Mouse (Mus musculus) forebrain, embryonic 14.5 days (tissue): ENCODE data around the gene Snrpb. TPM values are rescaled to one million over a fixed set of nuclear protein-coding genes. Genes with fewer than 3 reads are reported as not detected.

Experiments
- ATAC-seq: fragments of 200-750 bp; cut with Nextera tagmentation; 2 replicates; pipeline ENCODE4 v1.8.0; 2017; ENCODE audit warnings: mild to moderate bottlenecking, moderate library complexity
- DNase-seq: peaks from one replicate; pipeline ENCODE4 v3.0.0-alpha.2; 2015; ENCODE audit warnings: low spot score
- H3K27ac ChIP-seq: fragments of 300-500 bp; sonication (generic); 2 replicates; pipeline ENCODE4 v1.5.1; 2014; ENCODE audit warnings: low read depth, mild to moderate bottlenecking, control low read depth, low read length, moderate library complexity
- H3K27me3 ChIP-seq: fragments of 300-500 bp; sonication (generic); replicated peaks from 2 replicates; pipeline ENCODE4 v1.6.1; 2014; ENCODE audit warnings: low read length, control low read depth, mixed read lengths; ENCODE audit not compliant: control insufficient read depth, insufficient read depth
- H3K36me3 ChIP-seq: fragments of 300-500 bp; sonication (generic); 2 replicates; pipeline ENCODE4 v1.6.1; 2014; ENCODE audit warnings: low read length, control low read depth; ENCODE audit not compliant: control insufficient read depth, insufficient read depth
- H3K4me1 ChIP-seq: fragments of 300-500 bp; sonication (generic); 2 replicates; pipeline ENCODE4 v1.6.1; 2014; ENCODE audit warnings: antibody characterized with exemption, low read length, control low read depth; ENCODE audit not compliant: control insufficient read depth, insufficient read depth
- H3K4me2 ChIP-seq: fragments of 300-500 bp; sonication (generic); 2 replicates; pipeline ENCODE4 v1.6.1; 2014; ENCODE audit warnings: mild to moderate bottlenecking, control low read depth, low read length
- H3K4me3 ChIP-seq: fragments of 300-500 bp; sonication (generic); 2 replicates; pipeline ENCODE4 v1.5.1; 2014; ENCODE audit warnings: low read depth, low read length, control low read depth
- H3K9ac ChIP-seq: fragments of 300-500 bp; sonication (generic); 2 replicates; pipeline ENCODE4 v1.6.1; 2014; ENCODE audit warnings: mild to moderate bottlenecking, low read length, control low read depth, moderate library complexity
- H3K9me3 ChIP-seq: fragments of 300-500 bp; sonication (generic); replicated peaks from 2 replicates; pipeline ENCODE4 v1.6.1; 2016; ENCODE audit warnings: low read length, control low read depth, mixed read lengths; ENCODE audit not compliant: control insufficient read depth
- WGBS: fragments of 180-500 bp; shearing (Covaris S2); extraction: QIAGEN DNeasy Blood & Tissue Kit; methylation state at CpG from one replicate; pipeline ENCODE4 v1.1.7; 2014; 5-methylcytosine and 5-hydroxymethylcytosine counted together
- polyA plus RNA-seq: library from polyadenylated mRNA; unstranded; fragments of >200 nt; fragmentation: Nextera tagmentation; extraction: Ambion mirVana; gene quantifications from 2 replicates; pipeline ENCODE4 v1.2.1, GENCODE M21; 2014

Snrpb gene
- polyA plus RNA-seq, 1 experiment from 2014 or later: 571 TPM

DNA sequence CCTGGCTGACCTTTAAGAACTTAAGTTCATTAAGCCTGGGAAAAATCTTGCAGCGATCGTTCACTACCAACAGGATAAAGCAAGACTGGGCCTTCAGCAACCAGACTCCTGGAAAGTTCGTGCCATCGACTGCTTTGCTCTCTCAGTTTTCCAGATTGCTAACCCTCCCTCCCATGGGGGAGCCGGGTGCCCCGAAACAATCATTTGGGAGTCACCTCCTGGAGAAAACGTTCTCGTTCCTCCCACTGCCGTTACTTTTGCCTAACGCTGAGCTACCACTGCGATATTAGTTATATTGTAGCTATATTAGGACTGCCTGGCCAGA lies 860 bp downstream of the Snrpb start:
- H3K4me1 ChIP-seq: peaks cover 18% of the 10 kb centered on the region
- peak overlapping the region; percentile 100 for H3K9ac ChIP-seq
- H3K4me2 ChIP-seq: peak overlapping the region; percentile 88
- H3K36me3 ChIP-seq: peaks cover 41% of the 10 kb centered on the region
- ATAC-seq (no peak), DNase-seq (peak; percentile 17)
- peak overlapping the region; percentile 99 for H3K4me3 ChIP-seq
- H3K9me3 ChIP-seq: no peaks in the 10 kb centered on the region
- H3K27ac ChIP-seq: peak overlapping the region; percentile 96
- H3K27me3 ChIP-seq: no peaks in the 10 kb centered on the region
- WGBS: 1% methylated on average over 11 of the region's 11 CpGs

DNA sequence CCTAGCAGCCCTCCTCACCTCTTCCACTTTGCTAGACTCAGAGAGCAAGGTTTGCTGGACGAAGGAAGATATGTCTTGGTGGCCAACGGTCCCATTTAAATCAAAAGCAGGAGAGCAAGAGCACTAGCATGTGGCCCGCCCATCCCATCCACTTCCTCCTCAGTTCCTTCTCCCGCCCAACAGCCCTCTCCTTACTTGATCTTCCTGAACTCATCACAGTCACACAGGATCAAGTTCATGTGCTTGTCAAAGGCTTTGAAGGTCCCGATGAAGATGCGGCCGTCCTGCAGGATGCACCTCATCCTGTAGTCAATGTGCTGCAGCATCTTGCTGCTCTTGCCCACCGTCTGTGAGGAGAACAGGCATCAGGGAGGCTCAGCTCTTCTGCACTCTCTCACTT lies 2.4 kb downstream of the Snrpb start:
- Histone ChIP-seq H3K36me3 (peaks cover 56% of the 10 kb centered on the region), H3K9me3 (no peaks in the 10 kb centered on the region), H3K27ac (no peak overlapping the region), H3K27me3 (no peaks in the 10 kb centered on the region), H3K4me2 (peak overlapping the region; percentile 88), H3K4me1 (peaks cover 18% of the 10 kb centered on the region), H3K9ac (peak overlapping the region; percentile 100), H3K4me3 (0 out of 2 replicates have a peak overlapping the region, but pooled peaks have one; percentile 99)
- no peak for ATAC-seq
- no peak for DNase-seq
- 81% methylated on average over 8 of the region's 8 CpGs for WGBS

DNA sequence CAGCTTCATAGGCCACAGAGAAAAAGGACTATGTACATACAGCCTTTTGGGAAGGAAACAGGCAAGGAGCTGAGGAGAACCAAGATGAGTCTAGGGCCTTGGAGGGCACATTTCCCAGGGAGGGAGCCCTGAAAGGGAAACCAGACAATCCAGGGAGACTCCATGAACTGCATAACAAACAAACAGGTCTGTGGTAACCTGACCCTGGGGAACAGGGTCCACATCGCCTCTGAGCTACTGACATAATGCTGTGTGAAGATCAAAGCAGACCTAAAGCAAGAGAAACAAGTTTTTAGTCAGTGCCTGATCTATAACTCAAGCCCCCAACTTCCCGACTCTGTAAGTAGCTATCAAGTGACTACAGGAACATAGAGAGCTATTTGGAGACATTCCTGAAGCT lies 7.5 kb downstream of the Snrpb start:
- Histone ChIP-seq H3K4me2 (no peak overlapping the region), H3K4me3 (no peak overlapping the region), H3K27ac (no peak overlapping the region), H3K4me1 (no peaks in the 10 kb centered on the region), H3K27me3 (no peaks in the 10 kb centered on the region), H3K9ac (no peak overlapping the region), H3K36me3 (peaks cover 86% of the 10 kb centered on the region), H3K9me3 (no peaks in the 10 kb centered on the region)
- ATAC-seq: no peak
- DNase-seq: no peak
- WGBS: 86% methylated on average over 2 of the region's 2 CpGs

DNA sequence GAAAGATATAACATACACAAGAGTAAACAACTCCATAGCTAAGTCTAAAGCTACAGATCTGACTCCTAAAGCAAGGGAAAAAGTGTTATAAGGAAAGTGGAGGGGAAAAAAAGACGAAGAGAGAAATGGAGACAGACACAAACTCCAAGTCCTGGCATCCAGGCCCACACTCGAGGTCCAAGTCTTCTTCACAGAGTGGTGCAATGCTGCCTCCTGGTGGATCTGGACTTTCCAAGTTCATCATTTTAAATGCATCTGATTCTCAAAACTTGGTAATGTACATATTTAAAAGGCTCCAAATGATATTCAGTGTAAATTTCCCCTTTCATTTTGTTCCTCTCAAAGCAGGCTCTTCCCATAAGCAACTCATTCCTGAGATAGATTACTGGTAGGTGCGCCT lies 11.3 kb downstream of the Snrpb start:
- H3K4me1 ChIP-seq: no peaks in the 10 kb centered on the region
- H3K36me3 ChIP-seq: peaks cover 50% of the 10 kb centered on the region
- WGBS: 56% methylated on average over 3 of the region's 3 CpGs
- ATAC-seq (no peak), DNase-seq (peak; percentile 80)
- H3K4me3 ChIP-seq: no peak overlapping the region
- H3K27me3 ChIP-seq: no peaks in the 10 kb centered on the region
- H3K9ac ChIP-seq: no peak overlapping the region
- no peak overlapping the region for H3K4me2 ChIP-seq
- H3K27ac ChIP-seq: no peak overlapping the region
- no peaks in the 10 kb centered on the region for H3K9me3 ChIP-seq

DNA sequence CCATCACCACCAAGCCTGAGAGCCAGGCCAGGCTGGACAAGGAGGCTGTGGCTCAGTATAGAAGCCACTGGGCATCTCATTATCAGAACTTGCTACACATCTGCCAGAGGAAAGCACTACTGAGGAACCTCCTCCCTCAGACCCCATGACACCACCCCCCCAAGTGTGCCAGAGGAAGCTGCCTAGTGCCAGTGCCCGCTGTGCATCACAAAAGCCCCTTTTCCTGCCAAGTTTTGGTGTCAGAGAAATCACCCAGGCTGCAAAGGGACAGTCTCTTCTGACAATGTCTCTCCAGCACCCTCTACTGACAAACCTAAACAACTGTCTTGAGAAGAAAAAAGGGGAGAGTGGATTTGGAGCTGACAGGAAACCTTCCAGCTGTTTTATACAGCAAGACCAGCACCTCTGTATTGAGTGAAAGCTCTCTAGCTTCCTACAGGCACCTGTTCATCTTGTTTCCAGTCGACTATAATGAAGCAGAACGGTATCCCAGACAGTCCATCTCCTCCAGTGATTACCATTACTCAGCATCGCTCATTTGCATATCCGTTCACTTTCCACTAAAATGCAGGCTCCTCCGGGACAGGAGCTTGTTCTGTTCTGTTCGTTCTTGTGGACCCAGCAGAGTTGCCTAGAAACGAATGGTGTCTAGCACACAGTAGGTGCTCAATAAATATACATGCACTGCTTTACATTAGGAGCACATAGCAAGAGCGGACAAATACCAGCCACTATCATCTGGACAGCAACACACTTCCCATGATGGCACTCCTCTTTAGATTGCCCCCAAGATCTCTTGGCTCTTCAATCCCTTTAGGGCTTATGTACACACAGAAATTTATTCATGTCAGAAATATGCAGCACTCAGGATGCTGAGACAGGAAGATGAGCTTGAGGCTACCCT lies 12.6 kb downstream of the Snrpb start:
- ATAC-seq: peak; percentile 86
- 56% methylated on average over 9 of the region's 9 CpGs for WGBS
- H3K36me3 ChIP-seq: peaks cover 37% of the 10 kb centered on the region
- no peaks in the 10 kb centered on the region for H3K27me3 ChIP-seq
- DNase-seq: peak; percentile 90
- H3K4me3 ChIP-seq: no peak overlapping the region
- H3K4me2 ChIP-seq: no peak overlapping the region
- H3K9me3 ChIP-seq: no peaks in the 10 kb centered on the region
- no peak overlapping the region; the same call in 1 of the 2 replicates for H3K9ac ChIP-seq
- H3K4me1 ChIP-seq: no peaks in the 10 kb centered on the region
- no peak overlapping the region for H3K27ac ChIP-seq

DNA sequence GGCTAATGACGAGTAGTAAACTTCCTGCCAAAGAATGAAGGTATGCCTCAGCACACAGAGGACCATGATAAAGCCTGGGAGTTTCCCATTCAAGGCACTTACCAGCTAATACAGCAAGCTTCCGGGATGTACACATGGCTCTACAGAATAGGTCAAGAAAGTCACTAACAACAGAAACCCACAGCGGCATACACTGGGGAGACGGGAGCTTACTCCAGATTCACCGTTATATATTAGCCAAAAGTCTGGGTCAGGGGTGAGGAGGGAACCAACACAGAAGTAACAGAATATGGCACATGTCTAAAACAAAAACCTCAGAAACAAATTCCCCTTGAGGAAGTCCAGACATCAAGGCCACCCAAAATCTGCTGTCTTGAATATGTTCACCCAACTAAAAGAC lies 16.5 kb downstream of the Snrpb start:
- Histone ChIP-seq H3K4me1 (no peaks in the 10 kb centered on the region), H3K9ac (no peak overlapping the region), H3K27me3 (no peaks in the 10 kb centered on the region), H3K27ac (no peak overlapping the region), H3K9me3 (no peaks in the 10 kb centered on the region), H3K4me3 (no peak overlapping the region), H3K4me2 (no peak overlapping the region), H3K36me3 (peaks cover 10% of the 10 kb centered on the region; the same call in 1 of the 2 replicates)
- no peak for DNase-seq
- ATAC-seq: no peak
- WGBS: 90% methylated on average over 5 of the region's 5 CpGs

DNA sequence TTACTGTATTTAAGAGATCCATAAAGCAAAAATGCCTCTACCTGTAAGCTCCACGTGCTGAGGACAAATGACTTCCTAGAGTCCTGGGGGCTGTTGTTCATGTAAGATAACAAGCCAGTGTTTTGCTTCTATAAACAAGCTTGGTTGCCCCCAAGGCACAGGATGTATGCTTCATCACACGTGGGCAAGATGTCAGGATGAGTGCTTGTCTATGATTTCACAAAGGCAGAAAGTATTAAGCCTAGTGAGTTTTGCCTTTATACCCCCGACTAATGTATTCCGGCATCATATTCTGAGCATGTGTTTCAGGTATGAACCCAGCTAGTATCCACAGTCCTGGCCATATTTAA lies 21.1 kb downstream of the Snrpb start:
- Histone ChIP-seq H3K9ac (no peak overlapping the region), H3K36me3 (no peaks in the 10 kb centered on the region), H3K9me3 (no peaks in the 10 kb centered on the region), H3K27ac (no peak overlapping the region), H3K4me1 (no peaks in the 10 kb centered on the region), H3K4me3 (no peak overlapping the region), H3K4me2 (no peak overlapping the region), H3K27me3 (no peaks in the 10 kb centered on the region)
- 56% methylated on average over 4 of the region's 4 CpGs for WGBS
- DNase-seq: no peak
- ATAC-seq: no peak

DNA sequence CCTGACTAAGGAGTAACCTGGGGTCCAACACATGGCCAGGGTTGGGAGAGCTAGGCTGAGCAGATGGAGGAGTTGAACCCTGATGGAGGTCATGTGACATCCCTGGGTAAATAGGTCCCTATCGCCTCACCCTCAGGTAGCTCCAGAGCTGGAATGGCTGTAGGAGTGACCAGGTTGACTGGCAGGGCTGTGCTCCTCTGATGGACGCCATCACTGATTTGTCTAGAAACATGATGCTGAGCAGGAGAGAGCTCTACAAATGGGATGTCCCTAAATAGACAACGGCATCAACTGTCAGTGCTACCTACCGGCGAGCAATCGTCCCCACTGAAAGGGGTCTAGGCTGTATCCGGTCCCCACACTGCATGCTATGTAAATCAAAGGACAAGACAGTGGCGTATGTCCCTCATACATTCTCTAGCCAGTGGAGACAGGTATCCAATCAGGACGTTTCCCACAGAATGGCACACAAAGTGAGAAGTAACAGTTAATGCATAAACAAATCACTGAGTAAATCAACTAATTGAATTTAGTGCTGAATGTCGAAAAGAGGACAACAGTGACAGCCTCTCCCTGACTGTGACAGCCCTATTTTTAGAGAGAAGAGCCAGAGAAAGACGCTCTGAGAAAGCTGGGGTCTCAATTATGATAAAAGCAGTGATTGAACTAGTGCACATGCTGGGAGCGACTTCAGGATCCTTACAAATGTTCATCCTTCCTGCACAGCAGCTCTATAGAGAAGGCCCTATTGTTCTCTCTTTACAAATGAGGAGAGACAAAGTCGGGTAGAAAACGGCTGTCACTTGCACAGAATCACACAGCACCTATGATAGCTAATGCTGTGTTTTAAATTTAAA lies 21.7 kb downstream of the Snrpb start:
- Histone ChIP-seq H3K36me3 (no peaks in the 10 kb centered on the region), H3K9ac (no peak overlapping the region), H3K9me3 (no peaks in the 10 kb centered on the region), H3K4me2 (no peak overlapping the region), H3K4me3 (no peak overlapping the region), H3K27ac (0 out of 2 replicates have a peak overlapping the region, but pooled peaks have one; percentile 3), H3K4me1 (no peaks in the 10 kb centered on the region), H3K27me3 (no peaks in the 10 kb centered on the region)
- DNase-seq (peak; percentile 54), ATAC-seq (peak; percentile 55; the same call in 1 of the 2 replicates)
- 52% methylated on average over 14 of the region's 14 CpGs for WGBS

DNA sequence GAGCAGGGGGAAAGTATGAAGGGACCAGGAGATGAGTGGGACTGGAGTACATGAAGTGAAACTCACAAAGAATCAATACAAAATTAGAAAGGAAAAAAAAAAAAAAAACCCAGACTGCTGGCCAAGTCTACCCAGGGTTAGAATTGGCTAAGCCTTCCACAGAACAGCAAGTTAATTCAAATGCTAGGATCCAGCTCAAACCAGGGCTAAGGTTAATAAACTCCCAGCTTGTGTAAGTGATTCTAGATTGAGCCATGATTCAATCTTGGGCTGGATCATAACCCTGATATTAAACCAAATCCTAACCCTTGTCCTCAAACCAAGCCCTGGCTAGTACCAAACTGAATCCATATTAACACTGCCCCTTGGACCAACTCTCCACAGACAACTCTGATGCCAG lies 23.4 kb downstream of the Snrpb start:
- Histone ChIP-seq H3K4me2 (no peak overlapping the region), H3K4me3 (no peak overlapping the region), H3K9me3 (no peaks in the 10 kb centered on the region), H3K4me1 (no peaks in the 10 kb centered on the region), H3K36me3 (no peaks in the 10 kb centered on the region), H3K27me3 (no peaks in the 10 kb centered on the region), H3K9ac (no peak overlapping the region), H3K27ac (no peak overlapping the region)
- no peak for DNase-seq
- no peak for ATAC-seq
